Mouse (Mus musculus) intestine, embryonic 16.5 days (tissue): ENCODE measurements at regions not wholly inside any gene's neighbourhood (a gene's known extent, or its start where the extent isn't known, plus 50 kb on each side); places are given as distances from the start of the nearest gene placed in this dataset.
A peak's percentile ranks its signal among the peaks of the same experiment; 100 is the strongest.

Experiments used
- ATAC-seq: fragments of 200-750 bp; cut with Nextera tagmentation; 2 replicates; pipeline ENCODE4 v1.8.0; 2017; ENCODE audit warnings: moderate TSS enrichment, moderate library complexity
- H3K27ac ChIP-seq: fragments of 300-500 bp; sonication (generic); 2 replicates; pipeline ENCODE4 v1.5.1; 2014; ENCODE audit warnings: mild to moderate bottlenecking, low read length
- H3K27me3 ChIP-seq: fragments of 300-500 bp; sonication (generic); replicated peaks from 2 replicates; pipeline ENCODE4 v1.6.1; 2014; ENCODE audit warnings: low read length, control low read depth, mixed read lengths; ENCODE audit not compliant: control insufficient read depth, insufficient read depth
- H3K36me3 ChIP-seq: fragments of 300-500 bp; sonication (generic); 2 replicates; pipeline ENCODE4 v1.6.1; 2014; ENCODE audit warnings: low read length, control low read depth; ENCODE audit not compliant: control insufficient read depth, insufficient read depth
- H3K4me1 ChIP-seq: fragments of 300-500 bp; sonication (generic); 2 replicates; pipeline ENCODE4 v1.6.1; 2014; ENCODE audit warnings: low read length, control low read depth, mixed read lengths; ENCODE audit not compliant: control insufficient read depth, insufficient read depth
- H3K4me2 ChIP-seq: fragments of 300-500 bp; sonication (generic); 2 replicates; pipeline ENCODE4 v1.6.1; 2014; ENCODE audit warnings: low read depth, low read length, control low read depth
- H3K4me3 ChIP-seq: fragments of 300-500 bp; sonication (generic); 2 replicates; pipeline ENCODE4 v1.5.1; 2014; ENCODE audit warnings: mild to moderate bottlenecking, low read length
- H3K9ac ChIP-seq: fragments of 300-500 bp; sonication (generic); 2 replicates; pipeline ENCODE4 v1.6.1; 2014; ENCODE audit warnings: low read depth, low read length
- H3K9me3 ChIP-seq: fragments of 300-500 bp; sonication (generic); 2 replicates; pipeline ENCODE4 v1.6.1; 2016; ENCODE audit warnings: low read length, control low read depth; ENCODE audit not compliant: control insufficient read depth
- WGBS: fragments of 180-500 bp; shearing (Covaris S2); extraction: QIAGEN DNeasy Blood & Tissue Kit; methylation state at CpG from one replicate; pipeline ENCODE4 v1.1.7; 2014; 5-methylcytosine and 5-hydroxymethylcytosine counted together

GRCm38 (mm10) chr1:18727259-18727658 lies 375.6 kb upstream of the Tfap2d start:
- Histone ChIP-seq H3K4me1 (no peaks in the 10 kb centered on the region), H3K27me3 (no peaks in the 10 kb centered on the region), H3K36me3 (no peaks in the 10 kb centered on the region), H3K9ac (no peak overlapping the region), H3K9me3 (no peaks in the 10 kb centered on the region), H3K27ac (no peak overlapping the region), H3K4me2 (no peak overlapping the region), H3K4me3 (no peak overlapping the region)
- 88% methylated on average over 3 of the region's 3 CpGs for WGBS
- peak; percentile 50; the same call in 1 of the 2 replicates for ATAC-seq

- no peak overlapping the region for H3K4me3 ChIP-seq
- H3K9me3 ChIP-seq, result no peaks in the 10 kb centered on the region
- no peak overlapping the region for H3K9ac ChIP-seq
- H3K4me1 ChIP-seq, result no peaks in the 10 kb centered on the region
- no peaks in the 10 kb centered on the region for H3K27me3 ChIP-seq
- no peak for ATAC-seq
- H3K36me3 ChIP-seq, result no peaks in the 10 kb centered on the region
- WGBS, result 78% methylated on average over 3 of the region's 3 CpGs
- H3K4me2 ChIP-seq, result no peak overlapping the region
- H3K27ac ChIP-seq, result no peak overlapping the region
Observed at GRCm38 (mm10) chr1:18758347-18759129, 344.3 kb upstream of the Tfap2d start.

GRCm38 (mm10) chr1:18793639-18794038 lies 309.2 kb upstream of the Tfap2d start:
- H3K4me3 ChIP-seq, result no peak overlapping the region
- H3K9ac ChIP-seq, result no peak overlapping the region
- no peak overlapping the region for H3K4me2 ChIP-seq
- no peak overlapping the region for H3K27ac ChIP-seq
- ATAC-seq, result no peak
- WGBS, result 75% methylated on average over 1 of the region's 1 CpGs
- no peaks in the 10 kb centered on the region for H3K4me1 ChIP-seq
- no peaks in the 10 kb centered on the region for H3K9me3 ChIP-seq
- no peaks in the 10 kb centered on the region for H3K27me3 ChIP-seq
- no peaks in the 10 kb centered on the region for H3K36me3 ChIP-seq
